Mouse (Mus musculus): ENCODE data around the gene Ephb2.

DNA sequence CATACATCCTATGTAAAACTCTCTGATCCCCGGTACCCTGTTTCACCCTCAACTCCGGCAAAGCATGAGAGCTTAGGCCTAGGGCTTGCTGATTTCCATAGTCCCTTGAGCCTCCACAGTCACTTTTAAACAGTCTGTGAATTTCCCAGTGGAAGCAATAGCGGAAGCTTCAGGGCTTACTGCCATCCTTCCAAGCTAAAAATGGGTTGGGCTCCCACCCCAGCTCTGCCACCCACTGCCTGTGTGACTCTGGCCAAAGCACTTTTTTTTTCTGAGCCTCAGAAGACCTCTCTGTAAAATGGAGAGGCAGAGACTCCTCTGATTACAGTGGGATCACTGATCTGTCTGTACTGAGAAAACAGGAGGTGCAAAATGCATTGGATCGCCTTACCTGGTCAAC, 12.8 kb upstream of the Ephb2 start:
- TF ChIP-seq CTCF (conservative IDR thresholded peaks at IDR 0.05; ENCODE audit: insufficient read depth, insufficient read length, low read depth, low read length) = no peak
- no peak for TF ChIP-seq POLR2A (IDR thresholded peaks at IDR 0.05; ENCODE audit: low read depth, low read length)
